Mouse (Mus musculus) urinary bladder, postnatal 25 days (tissue): Measurements from ENCODE around the gene Nhsl2.

Experiments
- DNase-seq: peaks from one replicate; pipeline ENCODE4 v3.0.0; 2022; ENCODE audit warnings: low spot score

Gene Nhsl2

GRCm38 (mm10) chrX:101983638-101984037 is 134.5 kb downstream of the Nhsl2 start:
- DNase-seq, result no peak

GRCm38 (mm10) chrX:101986657-101987367 is 137.6 kb downstream of the Nhsl2 start:
- no peak for DNase-seq

- DNase-seq, result no peak
Measured at GRCm38 (mm10) chrX:101993841-101994571, 144.8 kb downstream of the Nhsl2 start.

- no peak for DNase-seq
Measured at GRCm38 (mm10) chrX:101996726-101997125, 147.5 kb downstream of the Nhsl2 start.

GRCm38 (mm10) chrX:102003632-102004315 is 154.6 kb downstream of the Nhsl2 start:
- no peak for DNase-seq

GRCm38 (mm10) chrX:102004370-102004769 is 155.2 kb downstream of the Nhsl2 start:
- DNase-seq, result no peak

- no peak for DNase-seq
Measured at GRCm38 (mm10) chrX:102005141-102005641, 156.0 kb downstream of the Nhsl2 start.

- DNase-seq, result no peak
Measured at GRCm38 (mm10) chrX:102007935-102008334, 158.8 kb downstream of the Nhsl2 start.

GRCm38 (mm10) chrX:102017213-102017923 is 168.2 kb downstream of the Nhsl2 start:
- no peak for DNase-seq

- DNase-seq, result no peak
Measured at GRCm38 (mm10) chrX:102018890-102019289, 169.7 kb downstream of the Nhsl2 start.

GRCm38 (mm10) chrX:102019471-102020240 is 170.5 kb downstream of the Nhsl2 start:
- DNase-seq, result no peak

GRCm38 (mm10) chrX:102024976-102025375 is 175.8 kb downstream of the Nhsl2 start:
- DNase-seq, result no peak

- no peak for DNase-seq
Measured at GRCm38 (mm10) chrX:102031851-102032250, 182.7 kb downstream of the Nhsl2 start.

- DNase-seq, result no peak
Measured at GRCm38 (mm10) chrX:102032431-102032830, 183.2 kb downstream of the Nhsl2 start.

- DNase-seq, result no peak
Measured at GRCm38 (mm10) chrX:102033566-102033965, 184.4 kb downstream of the Nhsl2 start.

- DNase-seq, result no peak
Measured at GRCm38 (mm10) chrX:102035671-102036070, 186.5 kb downstream of the Nhsl2 start.

- no peak for DNase-seq
Measured at GRCm38 (mm10) chrX:102036866-102037361, 187.7 kb downstream of the Nhsl2 start.

GRCm38 (mm10) chrX:102037506-102037905 is 188.3 kb downstream of the Nhsl2 start:
- peak; percentile 7 for DNase-seq

GRCm38 (mm10) chrX:102041562-102041961 is 192.4 kb downstream of the Nhsl2 start:
- no peak for DNase-seq

GRCm38 (mm10) chrX:102042386-102042785 is 193.2 kb downstream of the Nhsl2 start:
- no peak for DNase-seq

GRCm38 (mm10) chrX:102050552-102050951 is 201.4 kb downstream of the Nhsl2 start:
- no peak for DNase-seq
